Mouse (Mus musculus): ENCODE results near the gene Plekhg3. TPM values are rescaled to one million over a fixed set of nuclear protein-coding genes. Genes with fewer than 3 reads are reported as not detected.
A peak's percentile ranks its signal among the peaks of the same experiment; 100 is the strongest.

The Plekhg3 gene
- total RNA-seq, 1 experiment, result 12.1 TPM

DNA sequence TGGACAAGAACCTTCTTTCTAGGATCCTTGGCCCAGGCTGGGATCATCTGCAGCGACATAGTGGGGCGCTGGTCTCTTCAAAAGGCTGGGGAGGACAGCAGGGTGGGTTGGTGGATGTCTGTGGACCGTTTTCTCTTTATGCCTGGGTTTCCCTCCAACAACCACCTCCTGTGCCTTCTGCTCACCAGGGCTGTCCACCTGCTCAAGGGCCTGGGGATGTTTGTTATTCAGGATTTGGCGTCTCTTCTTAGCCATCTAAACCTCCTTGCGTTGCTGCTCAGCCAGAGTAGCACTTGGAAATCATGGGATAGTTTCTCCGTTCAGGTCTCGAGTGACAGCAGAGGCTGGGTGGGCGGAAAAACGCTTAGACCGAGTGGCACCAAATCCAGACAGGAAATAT is 35.6 kb downstream of the Plekhg3 start:
- peaks cover 32% of the 10 kb centered on the region for H3K36me3 ChIP-seq (ENCODE audit: control insufficient read depth, insufficient read depth, low read length, poor library complexity, severe bottlenecking)

DNA sequence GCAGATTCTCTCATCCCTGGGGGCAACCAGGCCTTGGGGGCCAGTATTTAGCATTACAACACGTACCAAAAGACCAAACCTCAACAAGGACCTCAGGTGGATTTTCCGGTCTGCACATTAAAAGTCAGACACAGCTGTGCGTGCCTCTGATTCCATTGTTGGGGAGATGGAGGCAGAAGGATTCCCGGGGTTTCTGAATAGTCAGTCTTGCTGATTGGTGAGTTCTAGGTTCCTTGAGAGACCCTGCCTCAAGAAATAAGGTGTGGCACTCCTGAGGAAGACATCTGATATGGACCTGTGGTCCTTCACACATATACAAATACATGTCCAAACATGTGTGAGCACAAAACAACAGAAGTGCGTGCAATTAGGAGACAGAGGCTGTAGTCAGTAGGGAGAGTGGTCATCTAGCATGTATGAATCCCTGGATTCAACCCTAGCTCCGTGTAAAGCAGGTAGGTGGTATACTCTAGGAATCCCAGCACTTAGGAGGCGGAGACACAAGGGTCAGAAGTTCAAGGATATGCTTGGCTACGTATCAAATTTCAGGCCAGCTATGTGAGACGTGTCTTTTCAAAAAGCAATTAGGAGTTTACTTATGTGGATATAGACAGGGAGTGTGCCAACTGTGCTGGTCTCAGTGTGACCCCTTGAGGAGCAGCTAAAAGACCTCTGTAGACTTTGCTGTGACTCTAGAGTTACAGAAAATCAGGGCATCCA is 39.7 kb downstream of the Plekhg3 start:
- DNase-seq (ENCODE audit: low read depth, low spot score), result no peak
- no peaks in the 10 kb centered on the region for H3K9me3 ChIP-seq (ENCODE audit: control insufficient read depth, insufficient read depth, low read depth, low read length)
- H3K9ac ChIP-seq (ENCODE audit: insufficient read depth, low read depth, low read length, poor library complexity, severe bottlenecking), result no peak overlapping the region
- TF ChIP-seq ZNF384 (IDR thresholded peaks at IDR 0.05; ENCODE audit: low read depth, low read length) (no peak), HCFC1 (IDR thresholded peaks at IDR 0.05; ENCODE audit: borderline replicate concordance, insufficient read depth, low read length) (no peak)
- no peak overlapping the region for H3K4me3 ChIP-seq (ENCODE audit: insufficient read depth in 1 of 2, low read depth in 1 of 2, low read length in 2 of 2, poor library complexity in 1 of 2, severe bottlenecking in 1 of 2)
- H3K4me1 ChIP-seq (ENCODE audit: control insufficient read depth in 2 of 2, insufficient read depth in 2 of 2, low read length in 2 of 2, poor library complexity in 1 of 2), result peaks cover 2 to 19% of the 10 kb centered on the region in 2 experiments; a peak in 2 of 4 replicates
- in situ Hi-C loops (cut with MboI; ENCODE audit: low sequenced_read_pairs in 2 of 2, unreplicated experiment in 2 of 2), result no loop called here
- H3K27ac ChIP-seq (ENCODE audit: insufficient read depth, low read depth, low read length, poor library complexity, severe bottlenecking), result peak overlapping the region; percentile 41; the same call in 1 of the 2 replicates
- peaks cover 36% of the 10 kb centered on the region for H3K36me3 ChIP-seq (ENCODE audit: control insufficient read depth, insufficient read depth, low read length, poor library complexity, severe bottlenecking)

More for the DNA sequence above, 35.6 kb downstream of the Plekhg3 start:
- no peak overlapping the region for H3K4me3 ChIP-seq (ENCODE audit: insufficient read depth in 1 of 2, low read depth in 1 of 2, low read length in 2 of 2, poor library complexity in 1 of 2, severe bottlenecking in 1 of 2)
- in situ Hi-C loops (cut with MboI; ENCODE audit: low sequenced_read_pairs in 2 of 2, unreplicated experiment in 2 of 2), result no loop called here
- H3K9ac ChIP-seq (ENCODE audit: insufficient read depth, low read depth, low read length, poor library complexity, severe bottlenecking), result no peak overlapping the region
- no peak overlapping the region for H3K27ac ChIP-seq (ENCODE audit: insufficient read depth, low read depth, low read length, poor library complexity, severe bottlenecking)
- no peaks in the 10 kb centered on the region for H3K9me3 ChIP-seq (ENCODE audit: control insufficient read depth, insufficient read depth, low read depth, low read length)
- TF ChIP-seq ZC3H11A (IDR thresholded peaks at IDR 0.05; ENCODE audit: borderline replicate concordance, low read depth, low read length) (no peak), ZNF384 (IDR thresholded peaks at IDR 0.05; ENCODE audit: low read depth, low read length) (no peak), MAFK (IDR thresholded peaks at IDR 0.05; ENCODE audit: insufficient read depth, low read depth, low read length) (no peak), CHD2 (IDR thresholded peaks at IDR 0.05; ENCODE audit: low read depth, low read length) (no peak), HCFC1 (IDR thresholded peaks at IDR 0.05; ENCODE audit: borderline replicate concordance, insufficient read depth, low read length) (no peak)
- H3K4me1 ChIP-seq (ENCODE audit: control insufficient read depth in 2 of 2, insufficient read depth in 2 of 2, low read length in 2 of 2, poor library complexity in 1 of 2), result peaks cover 2 to 13% of the 10 kb centered on the region in 2 experiments; a peak in 2 of 4 replicates
- no peak for DNase-seq (ENCODE audit: low read depth, low spot score)

DNA sequence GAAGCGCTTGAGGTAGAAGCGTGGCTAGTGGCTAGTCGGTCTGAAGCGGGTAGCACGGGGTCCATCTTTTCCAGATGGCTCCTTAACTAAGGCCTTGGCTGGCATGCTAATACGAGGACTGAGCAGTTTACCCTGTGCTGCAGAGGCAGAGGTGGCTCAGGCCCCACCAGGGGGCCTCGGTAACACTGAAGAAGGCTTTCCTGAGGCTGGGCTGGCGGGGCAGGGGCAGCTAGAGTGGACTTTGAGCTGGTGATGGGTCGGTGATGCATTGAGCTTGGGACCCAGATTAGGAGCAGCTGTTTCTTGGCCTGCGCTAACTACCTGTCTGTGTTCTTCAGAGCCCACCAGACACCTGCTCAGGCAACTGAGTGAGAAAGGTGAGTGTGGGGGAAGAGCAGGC is 40.6 kb downstream of the Plekhg3 start:
- H3K4me3 ChIP-seq (ENCODE audit: insufficient read depth in 1 of 2, low read depth in 1 of 2, low read length in 2 of 2, poor library complexity in 1 of 2, severe bottlenecking in 1 of 2), result no peak overlapping the region
- peaks cover 41% of the 10 kb centered on the region for H3K36me3 ChIP-seq (ENCODE audit: control insufficient read depth, insufficient read depth, low read length, poor library complexity, severe bottlenecking)
- H3K9me3 ChIP-seq (ENCODE audit: control insufficient read depth, insufficient read depth, low read depth, low read length), result no peaks in the 10 kb centered on the region
- TF ChIP-seq CHD2 (IDR thresholded peaks at IDR 0.05; ENCODE audit: low read depth, low read length) (no peak), ZNF384 (IDR thresholded peaks at IDR 0.05; ENCODE audit: low read depth, low read length) (no peak), HCFC1 (IDR thresholded peaks at IDR 0.05; ENCODE audit: borderline replicate concordance, insufficient read depth, low read length) (no peak), ZC3H11A (IDR thresholded peaks at IDR 0.05; ENCODE audit: borderline replicate concordance, low read depth, low read length) (no peak), MAFK (IDR thresholded peaks at IDR 0.05; ENCODE audit: insufficient read depth, low read depth, low read length) (no peak)
- H3K4me1 ChIP-seq (ENCODE audit: control insufficient read depth in 2 of 2, insufficient read depth in 2 of 2, low read length in 2 of 2, poor library complexity in 1 of 2), result peaks cover 2 to 19% of the 10 kb centered on the region in 2 experiments; a peak in 2 of 4 replicates
- no peak for DNase-seq (ENCODE audit: low read depth, low spot score)
- in situ Hi-C loops (cut with MboI; ENCODE audit: low sequenced_read_pairs in 2 of 2, unreplicated experiment in 2 of 2), result no loop called here
- H3K27ac ChIP-seq (ENCODE audit: insufficient read depth, low read depth, low read length, poor library complexity, severe bottlenecking), result peak overlapping the region; percentile 41; the same call in 1 of the 2 replicates
- peak overlapping the region; percentile 19; the same call in 1 of the 2 replicates for H3K9ac ChIP-seq (ENCODE audit: insufficient read depth, low read depth, low read length, poor library complexity, severe bottlenecking)

DNA sequence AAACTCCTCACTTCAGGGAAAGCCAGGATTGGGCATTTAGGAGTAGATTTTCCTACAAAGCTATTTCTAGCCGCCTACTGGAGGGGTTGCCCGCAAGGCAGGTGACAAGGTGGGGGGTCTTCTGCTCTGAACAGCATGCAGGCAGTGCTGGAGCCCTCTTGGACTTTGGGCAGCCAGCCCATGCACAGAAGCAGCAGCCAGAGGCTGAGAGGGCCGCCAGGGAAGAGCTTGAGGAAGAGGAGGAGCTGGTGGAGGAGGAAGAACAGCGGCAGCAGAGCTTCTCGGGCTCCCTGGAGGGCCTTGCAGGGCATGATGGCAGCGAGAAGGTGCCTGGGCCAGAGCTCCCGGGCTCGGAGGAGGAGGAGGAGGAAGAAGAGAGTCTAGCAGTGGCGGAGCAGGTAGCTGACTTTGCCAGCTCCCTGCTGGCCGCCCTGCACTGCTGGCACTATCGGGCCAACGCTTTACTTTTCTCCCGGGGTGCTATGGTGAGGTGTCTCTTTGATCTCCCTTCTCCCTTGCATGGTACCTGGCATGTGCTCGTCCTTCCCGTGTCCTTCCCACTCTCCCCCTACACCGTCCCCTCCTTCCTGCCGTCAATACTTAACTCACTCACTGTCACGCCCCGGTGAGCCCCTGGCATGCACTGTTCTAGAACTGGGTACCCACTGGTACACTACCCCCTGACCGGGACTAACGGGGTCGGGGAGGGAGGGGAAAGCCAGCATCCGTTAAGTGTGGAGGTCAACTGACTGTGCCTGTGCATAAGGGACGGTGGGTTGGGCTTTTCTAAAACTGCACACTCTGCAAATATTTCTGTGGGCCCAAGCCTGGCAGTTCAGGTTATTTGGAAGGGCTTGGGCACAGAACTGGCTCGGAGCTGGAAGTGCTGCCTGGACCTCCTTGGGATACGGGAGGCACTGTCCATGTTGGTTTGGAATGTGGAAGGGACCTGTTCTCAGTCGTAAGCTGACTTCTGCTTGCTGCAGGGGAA is 41.9 kb downstream of the Plekhg3 start:
- Histone ChIP-seq H3K36me3 (ENCODE audit: control insufficient read depth, insufficient read depth, low read length, poor library complexity, severe bottlenecking) (peaks cover 50% of the 10 kb centered on the region), H3K9ac (ENCODE audit: insufficient read depth, low read depth, low read length, poor library complexity, severe bottlenecking) (no peak overlapping the region), H3K9me3 (ENCODE audit: control insufficient read depth, insufficient read depth, low read depth, low read length) (no peaks in the 10 kb centered on the region), H3K27ac (ENCODE audit: insufficient read depth, low read depth, low read length, poor library complexity, severe bottlenecking) (no peak overlapping the region), H3K4me1 (ENCODE audit: control insufficient read depth in 2 of 2, insufficient read depth in 2 of 2, low read length in 2 of 2, poor library complexity in 1 of 2) (peaks cover 2 to 19% of the 10 kb centered on the region in 2 experiments; a peak in 2 of 4 replicates), H3K4me3 (ENCODE audit: insufficient read depth in 1 of 2, low read depth in 1 of 2, low read length in 2 of 2, poor library complexity in 1 of 2, severe bottlenecking in 1 of 2) (no peak overlapping the region)
- DNase-seq (ENCODE audit: low read depth, low spot score), result no peak
- in situ Hi-C loops (cut with MboI; ENCODE audit: low sequenced_read_pairs in 2 of 2, unreplicated experiment in 2 of 2), result no loop called here
- TF ChIP-seq HCFC1 (IDR thresholded peaks at IDR 0.05; ENCODE audit: borderline replicate concordance, insufficient read depth, low read length) (no peak), MAFK (IDR thresholded peaks at IDR 0.05; ENCODE audit: insufficient read depth, low read depth, low read length) (0 out of 2 replicates have a peak, but pooled peaks have one; percentile 54)
